Mouse (Mus musculus): ENCODE data around the gene Dand5.

DNA sequence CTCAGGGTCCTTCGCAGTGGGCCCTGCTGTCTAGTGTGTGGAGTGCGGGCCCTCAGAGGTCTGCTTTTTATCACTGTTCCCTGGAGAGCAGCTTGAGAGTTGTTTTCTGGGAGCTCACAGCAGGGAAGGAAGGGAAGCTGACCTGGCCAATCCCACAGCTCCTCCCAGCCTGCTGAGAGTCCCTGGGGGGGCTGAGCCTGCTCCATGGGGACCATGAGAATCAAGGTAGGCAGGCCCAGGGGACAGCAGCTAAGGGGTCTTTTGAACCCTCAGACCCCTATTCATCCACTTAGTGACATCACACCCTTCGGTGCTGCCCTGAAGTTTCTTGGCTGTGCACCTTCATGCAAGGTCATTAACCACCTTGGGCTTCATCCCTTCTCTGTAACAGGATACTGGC is at the start of gene Dand5:
- TF ChIP-seq CTCF (IDR thresholded peaks at IDR 0.05; ENCODE audit: low read depth) = no peak
- TF ChIP-seq EP300 (IDR thresholded peaks at IDR 0.05; ENCODE audit: low read depth) = no peak
